Mouse (Mus musculus): ENCODE measurements at regions not wholly inside any gene's neighbourhood (a gene's known extent, or its start where the extent isn't known, plus 50 kb on each side); places are given as distances from the start of the nearest gene placed in this dataset.

DNA sequence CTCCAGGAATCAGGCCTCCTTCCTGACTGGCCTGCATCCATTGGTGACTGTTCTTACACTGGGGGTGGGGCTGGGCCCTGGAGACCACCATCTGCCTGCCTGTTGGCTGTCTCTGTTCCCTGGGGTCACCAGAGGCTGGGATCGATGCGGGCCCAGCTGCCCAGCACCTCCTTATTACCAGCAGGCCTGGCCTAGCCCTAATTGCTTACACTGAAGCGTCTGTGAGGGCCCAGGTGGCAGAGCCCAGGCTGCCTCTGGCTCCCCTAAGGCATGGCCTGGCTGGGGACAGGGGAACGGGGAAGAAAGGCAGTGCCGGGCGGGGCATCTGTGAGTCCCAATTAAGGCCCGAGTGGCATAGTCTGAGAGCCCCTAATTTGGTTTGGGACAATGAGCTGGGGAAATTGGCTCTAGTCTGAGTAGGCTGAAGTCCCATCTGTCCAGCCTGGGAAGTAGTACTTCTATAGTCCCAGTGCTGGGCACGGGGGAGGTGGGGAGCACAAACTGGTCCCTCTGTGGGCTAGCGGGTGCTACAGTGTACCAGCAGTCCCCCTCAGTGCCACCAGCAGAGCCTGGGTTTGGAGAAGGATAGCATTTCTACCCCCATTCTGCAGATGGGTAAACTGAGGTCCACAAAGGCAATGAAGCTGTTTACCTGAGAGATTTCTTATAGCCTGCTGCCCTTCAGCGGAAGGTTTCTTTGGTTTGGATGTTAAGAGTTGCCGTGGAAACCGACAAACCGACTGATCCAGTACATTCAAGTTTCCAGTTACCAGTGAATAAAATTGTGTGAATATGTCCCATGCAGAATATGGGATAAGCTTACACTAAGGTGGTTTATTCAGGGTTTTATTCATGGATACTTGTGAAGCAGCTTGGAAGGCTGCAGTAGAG, 121.6 kb downstream of the Mn1 start:
- ATAC-seq (replicated peaks; ENCODE audit: extremely low read depth, insufficient read depth, low FRiP score) = no peak
- Histone ChIP-seq H3K36me3 (ENCODE audit: control insufficient read depth, insufficient read depth) (no peaks in the 10 kb centered on the region), H3K4me2 (ENCODE audit: low read depth, low read length) (no peak overlapping the region), H3K9me3 (replicated peaks; ENCODE audit: control insufficient read depth, low read length) (no peaks in the 10 kb centered on the region), H3K4me3 (ENCODE audit: low read length) (no peak overlapping the region), H3K9ac (ENCODE audit: low read length) (no peak overlapping the region), H3K4me1 (ENCODE audit: control insufficient read depth, insufficient read depth, low read length) (peaks cover 22% of the 10 kb centered on the region), H3K27me3 (ENCODE audit: control insufficient read depth, insufficient read depth, low read length) (peaks cover 24% of the 10 kb centered on the region), H3K27ac (ENCODE audit: low read length) (no peak overlapping the region)
- 86% methylated on average over 13 of the region's 13 CpGs for WGBS

DNA sequence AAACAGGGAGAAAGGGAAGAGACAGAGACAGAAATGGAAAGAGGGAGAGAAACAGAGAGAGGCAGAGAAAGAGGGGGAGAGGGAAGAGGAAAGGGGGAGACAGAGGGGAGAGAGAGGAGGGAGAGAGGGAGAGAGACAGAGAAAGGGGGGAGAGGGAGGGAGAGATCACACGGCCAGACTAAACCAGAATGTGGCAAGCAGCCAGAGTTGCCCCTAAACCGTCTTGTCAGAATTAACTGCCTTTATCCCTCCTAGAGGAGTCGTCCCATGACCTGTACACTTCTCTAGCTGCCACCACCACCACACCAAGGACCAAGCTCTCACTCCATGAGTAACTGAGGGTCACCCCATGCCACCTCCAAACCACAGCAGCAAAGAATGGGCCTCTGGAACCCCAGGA, 123.3 kb downstream of the Mn1 start:
- peaks cover 28% of the 10 kb centered on the region for H3K27me3 ChIP-seq (ENCODE audit: control insufficient read depth, insufficient read depth, low read length)
- H3K4me1 ChIP-seq (ENCODE audit: control insufficient read depth, insufficient read depth, low read length) = peaks cover 10% of the 10 kb centered on the region
- no peak overlapping the region for H3K4me3 ChIP-seq (ENCODE audit: low read length)
- WGBS = 13% methylated on average over 3 of the region's 3 CpGs
- no peaks in the 10 kb centered on the region for H3K36me3 ChIP-seq (ENCODE audit: control insufficient read depth, insufficient read depth)
- H3K9ac ChIP-seq (ENCODE audit: low read length) = no peak overlapping the region
- H3K9me3 ChIP-seq (replicated peaks; ENCODE audit: control insufficient read depth, low read length) = no peaks in the 10 kb centered on the region
- no peak overlapping the region for H3K27ac ChIP-seq (ENCODE audit: low read length)
- ATAC-seq (replicated peaks; ENCODE audit: extremely low read depth, insufficient read depth, low FRiP score) = no peak
- no peak overlapping the region for H3K4me2 ChIP-seq (ENCODE audit: low read depth, low read length)

DNA sequence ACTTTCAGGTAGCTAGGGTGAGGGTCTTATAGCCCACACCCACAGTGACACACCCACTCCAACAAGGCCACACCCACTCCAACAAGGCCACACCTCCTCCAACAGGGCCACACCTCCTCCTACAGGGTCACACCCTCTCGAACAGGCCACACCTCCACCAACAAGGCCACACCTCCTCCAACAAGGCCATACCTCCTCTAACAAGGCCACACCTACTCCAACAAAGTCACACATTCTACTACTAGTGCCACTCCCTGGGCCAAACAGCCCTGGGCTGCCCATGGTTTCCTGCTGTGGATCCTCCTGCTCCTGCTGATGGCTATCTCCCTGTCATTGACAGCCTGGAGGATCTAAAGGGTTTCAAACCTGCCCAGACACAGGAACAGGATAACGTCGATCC, 124.9 kb downstream of the Mn1 start:
- H3K9ac ChIP-seq (ENCODE audit: low read length) = no peak overlapping the region
- H3K27me3 ChIP-seq (ENCODE audit: control insufficient read depth, insufficient read depth, low read length) = peaks cover 32% of the 10 kb centered on the region
- H3K27ac ChIP-seq (ENCODE audit: low read length) = no peak overlapping the region
- ATAC-seq (replicated peaks; ENCODE audit: extremely low read depth, insufficient read depth, low FRiP score) = no peak
- H3K4me1 ChIP-seq (ENCODE audit: control insufficient read depth, insufficient read depth, low read length) = no peaks in the 10 kb centered on the region
- no peaks in the 10 kb centered on the region for H3K36me3 ChIP-seq (ENCODE audit: control insufficient read depth, insufficient read depth)
- H3K4me3 ChIP-seq (ENCODE audit: low read length) = no peak overlapping the region
- 50% methylated on average over 3 of the region's 3 CpGs for WGBS
- no peak overlapping the region for H3K4me2 ChIP-seq (ENCODE audit: low read depth, low read length)
- H3K9me3 ChIP-seq (replicated peaks; ENCODE audit: control insufficient read depth, low read length) = no peaks in the 10 kb centered on the region

DNA sequence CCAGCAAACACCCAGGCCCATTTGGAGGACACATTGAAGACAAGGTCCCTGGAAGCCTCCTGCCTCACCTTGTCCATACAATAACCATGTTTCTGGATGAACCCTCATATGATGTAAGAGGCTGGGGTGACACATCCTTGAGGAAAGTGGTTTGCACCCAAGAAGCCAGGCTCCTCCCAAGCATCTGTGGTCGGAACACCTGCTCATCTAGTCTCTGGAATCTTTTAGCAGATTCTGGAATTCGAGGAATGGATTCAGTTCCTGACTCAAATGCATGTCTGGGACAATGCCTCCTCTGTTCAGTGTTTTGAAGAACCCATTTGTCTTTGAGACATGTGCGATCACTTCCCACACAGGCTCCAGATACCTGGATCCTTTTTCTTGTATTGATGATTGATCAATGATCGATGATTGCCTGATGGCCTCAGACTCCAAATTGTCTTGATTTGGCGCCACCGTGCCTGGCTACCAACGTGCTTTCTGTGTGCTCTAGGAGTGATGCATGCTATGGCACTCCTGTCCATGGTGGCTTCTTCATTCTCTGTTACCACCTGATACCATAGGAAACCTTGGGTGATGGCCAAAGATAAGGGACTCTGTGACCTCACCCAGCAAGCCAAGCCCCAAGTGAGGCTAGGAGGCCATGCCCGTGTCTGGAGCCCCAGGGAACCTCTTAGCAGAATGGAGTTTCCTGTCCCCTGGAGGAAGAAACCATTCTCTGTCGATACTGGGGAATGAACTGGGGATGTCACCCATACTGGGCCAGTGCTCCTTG, 126.7 kb downstream of the Mn1 start:
- Histone ChIP-seq H3K4me1 (ENCODE audit: control insufficient read depth, insufficient read depth, low read length) (no peaks in the 10 kb centered on the region), H3K9ac (ENCODE audit: low read length) (no peak overlapping the region), H3K4me3 (ENCODE audit: low read length) (no peak overlapping the region), H3K27ac (ENCODE audit: low read length) (no peak overlapping the region), H3K4me2 (ENCODE audit: low read depth, low read length) (no peak overlapping the region), H3K36me3 (ENCODE audit: control insufficient read depth, insufficient read depth) (no peaks in the 10 kb centered on the region), H3K9me3 (replicated peaks; ENCODE audit: control insufficient read depth, low read length) (no peaks in the 10 kb centered on the region), H3K27me3 (ENCODE audit: control insufficient read depth, insufficient read depth, low read length) (peaks cover 32% of the 10 kb centered on the region)
- WGBS = 72% methylated on average over 9 of the region's 9 CpGs
- no peak for ATAC-seq (replicated peaks; ENCODE audit: extremely low read depth, insufficient read depth, low FRiP score)

DNA sequence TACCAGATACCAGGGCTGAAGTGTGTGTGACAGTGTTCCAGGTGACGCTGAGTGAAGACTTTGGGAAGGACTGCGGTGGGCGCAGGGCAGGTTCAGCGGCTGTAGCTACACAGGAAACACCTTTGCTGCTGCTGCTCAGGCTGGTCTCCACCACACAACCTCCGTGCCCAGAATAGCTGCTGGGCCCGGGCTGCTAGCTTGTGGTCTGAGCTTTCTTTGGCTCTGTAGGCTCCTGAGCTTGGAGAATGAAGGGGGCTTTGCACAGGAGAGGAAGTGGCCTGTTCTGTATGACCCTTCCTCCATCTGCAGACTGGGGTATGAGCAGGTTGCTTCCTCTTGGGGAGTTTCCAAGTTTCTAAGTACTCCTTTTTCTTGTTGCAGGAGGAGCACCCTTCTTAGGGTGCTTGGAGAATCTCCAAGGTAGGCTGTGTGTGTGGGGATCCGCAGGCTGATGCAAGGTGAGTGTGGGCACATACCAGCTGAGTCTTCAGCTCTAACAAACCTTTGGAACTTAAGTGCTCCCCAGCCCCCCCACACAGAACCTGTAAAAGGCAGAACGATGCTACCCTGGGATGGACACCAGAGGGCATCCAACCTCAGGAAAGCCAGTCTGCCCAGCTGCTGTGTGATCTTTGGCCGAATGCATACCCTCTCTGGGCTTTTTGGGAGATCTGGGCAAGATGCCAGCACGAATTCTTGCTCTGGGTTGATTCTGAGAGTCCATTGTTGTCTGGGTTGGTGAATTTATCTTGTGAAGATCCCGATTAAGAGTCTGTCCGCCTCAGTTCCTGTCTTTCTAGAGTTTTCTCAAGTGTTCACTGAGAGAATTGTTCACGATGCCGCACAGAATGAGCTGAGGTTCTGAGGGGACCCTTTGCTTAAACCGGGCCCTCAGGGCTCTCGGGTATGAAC, 136.6 kb downstream of the Mn1 start:
- 56% methylated on average over 16 of the region's 16 CpGs for WGBS
- Histone ChIP-seq H3K9me3 (replicated peaks; ENCODE audit: control insufficient read depth, low read length) (no peaks in the 10 kb centered on the region; the same call in 1 of the 2 replicates), H3K36me3 (ENCODE audit: control insufficient read depth, insufficient read depth) (no peaks in the 10 kb centered on the region), H3K27me3 (ENCODE audit: control insufficient read depth, insufficient read depth, low read length) (peaks cover 10% of the 10 kb centered on the region; the same call in 1 of the 2 replicates), H3K4me2 (ENCODE audit: low read depth, low read length) (no peak overlapping the region), H3K4me1 (ENCODE audit: control insufficient read depth, insufficient read depth, low read length) (peaks cover 13% of the 10 kb centered on the region), H3K27ac (ENCODE audit: low read length) (no peak overlapping the region), H3K9ac (ENCODE audit: low read length) (no peak overlapping the region), H3K4me3 (ENCODE audit: low read length) (no peak overlapping the region)
- ATAC-seq (replicated peaks; ENCODE audit: extremely low read depth, insufficient read depth, low FRiP score) = peak; percentile 20; the same call in 1 of the 2 replicates

DNA sequence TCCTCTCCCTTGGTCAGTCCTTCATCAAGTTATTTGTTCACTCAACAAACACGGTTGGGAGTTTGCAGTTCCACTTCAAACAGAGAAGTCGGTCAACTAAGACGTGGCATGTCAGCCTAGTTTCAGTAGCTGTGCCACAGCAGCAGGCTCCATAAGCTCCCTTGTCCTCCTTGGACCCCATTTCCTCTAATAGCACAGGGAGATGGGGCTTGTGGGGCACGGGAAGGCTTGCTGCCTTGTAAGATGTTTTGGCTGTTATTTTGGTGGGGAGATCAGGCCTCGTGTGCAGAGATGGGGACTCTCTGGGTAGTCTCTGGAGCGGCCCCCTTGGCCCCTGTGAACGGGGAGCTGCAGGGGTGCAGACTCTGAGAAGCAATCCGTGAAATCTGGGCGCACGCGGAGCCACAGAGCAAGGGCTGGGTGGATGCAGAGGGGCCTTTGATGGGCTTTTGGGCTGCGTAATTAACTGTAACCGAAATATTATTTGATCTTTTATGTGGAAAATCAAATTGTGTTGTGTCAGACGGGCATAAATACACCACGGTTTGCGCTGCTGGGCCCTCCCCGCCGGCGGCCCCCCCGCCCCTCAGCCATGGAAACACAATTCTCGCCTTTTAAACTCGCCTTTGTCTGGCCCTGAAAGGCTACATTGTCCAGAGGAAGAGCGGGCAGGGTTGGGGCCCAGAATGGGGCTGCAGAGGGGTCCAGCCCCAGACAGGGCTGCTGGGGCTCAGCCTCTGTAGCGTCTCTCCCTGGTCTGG, 137.6 kb downstream of the Mn1 start:
- H3K4me1 ChIP-seq (ENCODE audit: control insufficient read depth, insufficient read depth, low read length) = peaks cover 13% of the 10 kb centered on the region
- peak overlapping the region; percentile 28; the same call in 1 of the 2 replicates for H3K9ac ChIP-seq (ENCODE audit: low read length)
- H3K27ac ChIP-seq (ENCODE audit: low read length) = no peak overlapping the region
- no peaks in the 10 kb centered on the region; the same call in 1 of the 2 replicates for H3K9me3 ChIP-seq (replicated peaks; ENCODE audit: control insufficient read depth, low read length)
- 34% methylated on average over 24 of the region's 24 CpGs for WGBS
- H3K36me3 ChIP-seq (ENCODE audit: control insufficient read depth, insufficient read depth) = no peaks in the 10 kb centered on the region
- H3K4me2 ChIP-seq (ENCODE audit: low read depth, low read length) = no peak overlapping the region
- no peak overlapping the region for H3K4me3 ChIP-seq (ENCODE audit: low read length)
- no peak for ATAC-seq (replicated peaks; ENCODE audit: extremely low read depth, insufficient read depth, low FRiP score)
- H3K27me3 ChIP-seq (ENCODE audit: control insufficient read depth, insufficient read depth, low read length) = peaks cover 10% of the 10 kb centered on the region; the same call in 1 of the 2 replicates

DNA sequence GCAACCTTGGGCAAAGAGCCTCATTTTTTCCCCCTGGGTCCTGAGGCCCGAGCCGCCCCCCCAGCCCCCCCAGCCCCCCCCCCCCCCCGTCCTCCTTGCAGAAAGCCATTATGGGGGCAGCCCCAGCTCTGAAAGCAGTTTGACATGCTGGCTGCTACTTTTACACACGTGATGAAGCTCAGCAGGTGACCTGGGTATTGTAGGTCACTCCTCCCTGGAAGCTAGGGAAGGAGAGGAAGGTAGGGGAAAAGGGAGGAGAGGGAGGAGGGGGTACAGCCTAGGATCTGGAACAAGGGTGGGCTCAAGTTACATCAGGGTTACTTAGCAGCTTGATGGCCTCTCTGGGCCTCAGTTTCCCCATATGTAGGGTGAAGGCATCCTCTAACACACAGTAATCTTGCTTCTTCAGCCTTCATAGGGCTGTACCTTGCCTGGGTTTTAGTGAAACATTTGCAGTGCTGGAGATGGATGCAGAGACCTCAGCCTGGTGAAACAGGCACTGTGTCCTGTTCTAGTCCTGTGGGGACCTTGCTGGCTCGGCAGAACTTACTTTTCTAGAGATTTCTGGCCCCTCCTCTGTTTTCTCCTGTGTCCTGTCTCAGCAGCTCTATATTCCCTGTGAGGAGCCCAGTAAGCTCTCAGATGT, 138.3 kb downstream of the Mn1 start:
- H3K4me2 ChIP-seq (ENCODE audit: low read depth, low read length) = no peak overlapping the region
- WGBS = 21% methylated on average over 3 of the region's 5 CpGs
- H3K27ac ChIP-seq (ENCODE audit: low read length) = peak overlapping the region; percentile 5; the same call in 1 of the 2 replicates
- H3K27me3 ChIP-seq (ENCODE audit: control insufficient read depth, insufficient read depth, low read length) = peaks cover 8% of the 10 kb centered on the region
- no peaks in the 10 kb centered on the region for H3K36me3 ChIP-seq (ENCODE audit: control insufficient read depth, insufficient read depth)
- no peak overlapping the region for H3K4me3 ChIP-seq (ENCODE audit: low read length)
- H3K9me3 ChIP-seq (replicated peaks; ENCODE audit: control insufficient read depth, low read length) = no peaks in the 10 kb centered on the region; the same call in 1 of the 2 replicates
- H3K9ac ChIP-seq (ENCODE audit: low read length) = no peak overlapping the region
- H3K4me1 ChIP-seq (ENCODE audit: control insufficient read depth, insufficient read depth, low read length) = peaks cover 13% of the 10 kb centered on the region
- ATAC-seq (replicated peaks; ENCODE audit: extremely low read depth, insufficient read depth, low FRiP score) = no peak

DNA sequence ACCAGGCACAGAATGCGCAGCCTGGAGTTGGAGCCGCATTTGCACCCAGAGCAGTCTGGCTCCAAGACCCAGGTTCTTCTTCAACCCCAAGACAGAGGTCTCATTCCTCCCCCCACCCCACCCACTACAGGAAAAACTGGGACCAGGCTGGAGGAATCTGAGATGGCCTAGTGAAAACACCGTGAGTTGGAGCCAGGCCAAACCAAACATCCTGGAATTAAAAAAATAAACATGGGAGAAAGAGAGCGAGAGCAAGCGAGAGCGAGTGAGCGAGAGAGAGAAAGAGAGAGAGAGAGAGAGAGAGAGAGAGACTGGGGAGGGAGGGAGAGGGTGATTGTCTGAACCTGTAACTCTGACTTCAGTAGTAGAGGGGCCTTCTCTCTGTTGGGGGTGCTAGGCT, 138.8 kb downstream of the Mn1 start:
- Histone ChIP-seq H3K4me3 (ENCODE audit: low read length) (no peak overlapping the region), H3K9me3 (replicated peaks; ENCODE audit: control insufficient read depth, low read length) (no peaks in the 10 kb centered on the region; the same call in 1 of the 2 replicates), H3K27me3 (ENCODE audit: control insufficient read depth, insufficient read depth, low read length) (peaks cover 5% of the 10 kb centered on the region), H3K4me2 (ENCODE audit: low read depth, low read length) (no peak overlapping the region), H3K27ac (ENCODE audit: low read length) (peak overlapping the region; percentile 5; the same call in 1 of the 2 replicates), H3K36me3 (ENCODE audit: control insufficient read depth, insufficient read depth) (no peaks in the 10 kb centered on the region), H3K9ac (ENCODE audit: low read length) (no peak overlapping the region), H3K4me1 (ENCODE audit: control insufficient read depth, insufficient read depth, low read length) (peaks cover 15% of the 10 kb centered on the region)
- WGBS = 52% methylated on average over 7 of the region's 7 CpGs
- no peak; the same call in 1 of the 2 replicates for ATAC-seq (replicated peaks; ENCODE audit: extremely low read depth, insufficient read depth, low FRiP score)
